Mouse (Mus musculus): Measurements from ENCODE around the gene Serpina3j.

- no peak for TF ChIP-seq CTCF (IDR thresholded peaks at IDR 0.05; ENCODE audit: extremely low read depth, insufficient read depth, insufficient read length, insufficient replicate concordance)
- TF ChIP-seq POLR2A (IDR thresholded peaks at IDR 0.05; ENCODE audit: low read depth, low read length), result no peak
These were observed 16.3 kb upstream of the Serpina3j start for GRCm38 (mm10) chr12:104298049-104298448.
